Mouse (Mus musculus): ENCODE data around the gene Slc38a5.

GRCm38 (mm10) chrX:8253711-8254110 lies 17.2 kb upstream of the Slc38a5 start:
- TF ChIP-seq USF1 (IDR thresholded peaks at IDR 0.05; ENCODE audit: low read depth), result no peak
- no peak for TF ChIP-seq CEBPB (IDR thresholded peaks at IDR 0.05; ENCODE audit: low read depth)

Data from C2C12 (cell line).